Mouse (Mus musculus) adrenal gland, postnatal 36 days (tissue): ENCODE results near the gene Kpna2. TPM values are rescaled to one million over a fixed set of nuclear protein-coding genes. Genes with fewer than 3 reads are reported as not detected.
A peak's percentile ranks its signal among the peaks of the same experiment; 100 is the strongest.
"Not testable (repeated sequence)": the region's sequence is repeated elsewhere in the genome, so short reads cannot be mapped to it uniquely, and the experiment has no call there.

Experiments
- DNase-seq, 2 experiments: peaks; one replicate each; pipeline ENCODE4 v3.0.0; 2021; ENCODE audit warnings: mixed read lengths in 1 of 2
- total RNA-seq, 2 experiments: library from RNA; stranded (reverse); gene quantifications; 2 replicates each; pipeline ENCODE4 v1.2.3; 2021

Gene Kpna2
- total RNA-seq, 2 experiments from 2014 or later, result 40.8 to 43.6 TPM

- no peak for DNase-seq
Observed at GRCm38 (mm10) chr11:107019318-107019717, 20.0 kb upstream of the Kpna2 start.

GRCm38 (mm10) chr11:107018606-107019005 is 19.3 kb upstream of the Kpna2 start:
- peak in 1 of 2 experiments; percentile 40 for DNase-seq

- no peak for DNase-seq
Observed at GRCm38 (mm10) chr11:107017339-107017886, 18.1 kb upstream of the Kpna2 start.

GRCm38 (mm10) chr11:107016893-107017292 is 17.6 kb upstream of the Kpna2 start:
- no peak for DNase-seq

- not testable (repeated sequence) for DNase-seq
Observed at GRCm38 (mm10) chr11:107015535-107016187, 16.3 kb upstream of the Kpna2 start.

- peak; percentile 26 to 45 for DNase-seq
Observed at GRCm38 (mm10) chr11:107014597-107015309, 15.4 kb upstream of the Kpna2 start.

GRCm38 (mm10) chr11:107014020-107014585 is 14.8 kb upstream of the Kpna2 start:
- no peak for DNase-seq

GRCm38 (mm10) chr11:107012324-107013017 is 13.1 kb upstream of the Kpna2 start:
- peak; percentile 97 to 98 for DNase-seq

GRCm38 (mm10) chr11:107011669-107012323 is 12.5 kb upstream of the Kpna2 start:
- no peak for DNase-seq

GRCm38 (mm10) chr11:107011171-107011570 is 11.8 kb upstream of the Kpna2 start:
- DNase-seq, result no peak

- no peak for DNase-seq
Observed at GRCm38 (mm10) chr11:107010447-107010846, 11.1 kb upstream of the Kpna2 start.

- DNase-seq, result peak; percentile 32 to 44
Observed at GRCm38 (mm10) chr11:107005538-107005937, 6.2 kb upstream of the Kpna2 start.

- no peak for DNase-seq
Observed at GRCm38 (mm10) chr11:107001760-107002675, 2.7 kb upstream of the Kpna2 start.

GRCm38 (mm10) chr11:106999949-107000513 is 690 bp upstream of the Kpna2 start:
- DNase-seq, result no peak

- peak; percentile 28 to 30 for DNase-seq
Observed at GRCm38 (mm10) chr11:106998651-106999150, 640 bp downstream of the Kpna2 start.

GRCm38 (mm10) chr11:106997976-106998375 is 1.4 kb downstream of the Kpna2 start:
- no peak for DNase-seq

GRCm38 (mm10) chr11:106996492-106996891 is 2.8 kb downstream of the Kpna2 start:
- not testable (repeated sequence) for DNase-seq

- DNase-seq, result no peak
Observed at GRCm38 (mm10) chr11:106994246-106995085, 4.9 kb downstream of the Kpna2 start.

GRCm38 (mm10) chr11:106987384-106987783 is 12.0 kb downstream of the Kpna2 start:
- DNase-seq, result no peak
